Mouse (Mus musculus) intestine, postnatal 0 days (tissue): ENCODE data around the gene Mafg. TPM values are rescaled to one million over a fixed set of nuclear protein-coding genes. Genes with fewer than 3 reads are reported as not detected.

ENCODE experiments used
- ATAC-seq: fragments of 200-750 bp; cut with Nextera tagmentation; 2 replicates; pipeline ENCODE4 v1.8.0; 2017; ENCODE audit warnings: mild to moderate bottlenecking, moderate TSS enrichment, moderate library complexity
- H3K27ac ChIP-seq: fragments of 300-500 bp; sonication (generic); 2 replicates; pipeline ENCODE4 v1.5.1; 2014; ENCODE audit warnings: mild to moderate bottlenecking, low read depth, low read length, moderate library complexity
- H3K27me3 ChIP-seq: fragments of 300-500 bp; sonication (generic); replicated peaks from 2 replicates; pipeline ENCODE4 v1.6.1; 2014; ENCODE audit warnings: low read length, mixed read lengths; ENCODE audit not compliant: control insufficient read depth, insufficient read depth
- H3K36me3 ChIP-seq: fragments of 300-500 bp; sonication (generic); 2 replicates; pipeline ENCODE4 v1.6.1; 2014; ENCODE audit warnings: mild to moderate bottlenecking, moderate library complexity; ENCODE audit not compliant: control insufficient read depth, insufficient read depth
- H3K4me1 ChIP-seq: fragments of 300-500 bp; sonication (generic); replicated peaks from 2 replicates; pipeline ENCODE4 v1.6.1; 2014; ENCODE audit warnings: antibody characterized with exemption, low read length, mixed read lengths; ENCODE audit not compliant: control insufficient read depth, insufficient read depth
- H3K4me2 ChIP-seq: fragments of 300-500 bp; sonication (generic); replicated peaks from 2 replicates; pipeline ENCODE4 v1.6.1; 2014; ENCODE audit warnings: low read depth, mild to moderate bottlenecking, moderate library complexity
- H3K4me3 ChIP-seq: fragments of 300-500 bp; sonication (generic); 2 replicates; pipeline ENCODE4 v1.5.1; 2014; ENCODE audit warnings: low read depth, low read length
- H3K9ac ChIP-seq: fragments of 300-500 bp; sonication (generic); 2 replicates; pipeline ENCODE4 v1.6.1; 2014; ENCODE audit warnings: mild to moderate bottlenecking, low read depth, low read length
- H3K9me3 ChIP-seq: fragments of 300-500 bp; sonication (generic); 2 replicates; pipeline ENCODE4 v1.6.1; 2016; ENCODE audit warnings: mixed run types; ENCODE audit not compliant: control insufficient read depth
- CTCF ChIP-seq: sonication (generic); IDR thresholded peaks from 2 replicates; pipeline ENCODE4 v1.5.1; 2016; ENCODE audit warnings: low read depth, mild to moderate bottlenecking, control low read depth, antibody characterized with exemption, moderate library complexity
- WGBS: fragments of 180-500 bp; shearing (Covaris S2); extraction: QIAGEN DNeasy Blood & Tissue Kit; methylation state at CpG from one replicate; pipeline ENCODE4 v1.1.7; 2014; 5-methylcytosine and 5-hydroxymethylcytosine counted together
- polyA plus RNA-seq: library from polyadenylated mRNA; unstranded; fragments of >200 nt; fragmentation: Nextera tagmentation; extraction: Ambion mirVana; gene quantifications from 2 replicates; pipeline ENCODE4 v1.2.1, GENCODE M21; 2015

Gene Mafg
- polyA plus RNA-seq, 1 experiment from 2014 or later, result 40.2 TPM

- peak within 1 kb of the TSS; percentile 87 for H3K27ac ChIP-seq
- H3K9ac ChIP-seq, result peak within 1 kb of the TSS; percentile 75
- peak within 1 kb of the TSS; percentile 80 for H3K4me2 ChIP-seq
- H3K27me3 ChIP-seq, result no peaks in the 10 kb centered on the region
- H3K4me1 ChIP-seq, result peaks cover 8% of the 10 kb centered on the region; the same call in 1 of the 2 replicates
- H3K36me3 ChIP-seq, result peaks cover 9% of the 10 kb centered on the region; the same call in 1 of the 2 replicates
- peak within 1 kb of the TSS; percentile 67 for H3K4me3 ChIP-seq
- no peaks in the 10 kb centered on the region for H3K9me3 ChIP-seq
- peak; percentile 95 for ATAC-seq
- TF ChIP-seq CTCF, result no peak
- under 1% methylated on average over 80 of the region's 83 CpGs for WGBS
Measured at GRCm38 (mm10) chr11:120672687-120673593, 39.5 kb upstream of the Mafg start, which contains the start of gene Aspscr1. Gene Aspscr1 (plus strand): TSS chr11:120672973.

DNA sequence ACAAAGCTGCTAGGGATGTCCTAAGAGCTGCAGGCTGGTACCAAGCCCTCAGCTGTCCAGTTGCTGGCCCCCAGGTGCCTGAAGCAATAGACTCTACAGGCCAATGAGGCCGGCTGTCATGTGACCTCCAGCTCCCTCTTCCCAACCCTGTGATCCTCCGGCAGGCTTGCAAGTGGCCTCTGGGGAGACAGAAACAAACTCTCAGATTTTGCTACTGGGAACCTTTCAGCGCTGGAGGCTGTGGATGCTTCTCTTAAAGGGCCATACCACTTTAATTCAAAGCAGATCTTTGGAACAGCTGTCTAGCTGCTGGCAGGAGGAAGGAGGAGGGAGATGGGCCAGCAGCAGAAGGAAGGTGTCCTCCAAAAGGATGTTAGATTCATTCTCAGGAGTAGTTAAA is 33.2 kb upstream of the Mafg start:
- Histone ChIP-seq H3K36me3 (no peaks in the 10 kb centered on the region), H3K4me1 (no peaks in the 10 kb centered on the region), H3K27ac (no peak overlapping the region), H3K9me3 (no peaks in the 10 kb centered on the region), H3K4me3 (no peak overlapping the region), H3K27me3 (peaks cover 21% of the 10 kb centered on the region), H3K4me2 (no peak overlapping the region), H3K9ac (no peak overlapping the region)
- ATAC-seq, result no peak
- WGBS, result 16% methylated on average over 3 of the region's 3 CpGs
- no peak for TF ChIP-seq CTCF

GRCm38 (mm10) chr11:120665406-120665805 is 32.0 kb upstream of the Mafg start:
- Histone ChIP-seq H3K4me3 (no peak overlapping the region), H3K9me3 (no peaks in the 10 kb centered on the region), H3K27me3 (peaks cover 33% of the 10 kb centered on the region), H3K36me3 (no peaks in the 10 kb centered on the region), H3K4me2 (no peak overlapping the region), H3K4me1 (peaks cover 2% of the 10 kb centered on the region), H3K27ac (no peak overlapping the region), H3K9ac (no peak overlapping the region)
- no peak for TF ChIP-seq CTCF
- ATAC-seq, result no peak
- 71% methylated on average over 3 of the region's 3 CpGs for WGBS

DNA sequence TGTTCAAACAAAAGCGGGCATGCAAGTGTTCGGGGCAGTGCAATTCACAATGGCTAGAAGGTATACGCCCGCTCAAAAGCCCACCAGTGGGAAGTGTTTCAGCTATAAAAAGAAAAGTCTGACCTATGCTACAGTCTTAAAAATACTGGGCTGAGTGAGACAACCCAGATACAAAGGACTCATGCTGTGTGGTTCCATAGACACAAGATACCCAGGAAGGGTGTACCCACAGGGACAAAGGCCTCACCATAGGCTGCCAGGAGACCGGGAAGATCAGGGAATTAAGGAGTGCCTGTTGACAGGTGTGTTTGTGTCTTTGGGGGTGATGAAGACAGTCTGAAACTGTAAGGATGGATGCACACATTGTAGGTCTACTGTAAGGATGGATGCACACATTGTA is 30.3 kb upstream of the Mafg start:
- H3K9me3 ChIP-seq, result no peaks in the 10 kb centered on the region
- H3K27ac ChIP-seq, result no peak overlapping the region
- TF ChIP-seq CTCF, result no peak
- no peak overlapping the region for H3K9ac ChIP-seq
- H3K27me3 ChIP-seq, result peaks cover 50% of the 10 kb centered on the region
- ATAC-seq, result no peak
- H3K4me3 ChIP-seq, result no peak overlapping the region
- WGBS, result 64% methylated on average over 5 of the region's 5 CpGs
- H3K36me3 ChIP-seq, result no peaks in the 10 kb centered on the region
- peaks cover 8% of the 10 kb centered on the region for H3K4me1 ChIP-seq
- no peak overlapping the region for H3K4me2 ChIP-seq

DNA sequence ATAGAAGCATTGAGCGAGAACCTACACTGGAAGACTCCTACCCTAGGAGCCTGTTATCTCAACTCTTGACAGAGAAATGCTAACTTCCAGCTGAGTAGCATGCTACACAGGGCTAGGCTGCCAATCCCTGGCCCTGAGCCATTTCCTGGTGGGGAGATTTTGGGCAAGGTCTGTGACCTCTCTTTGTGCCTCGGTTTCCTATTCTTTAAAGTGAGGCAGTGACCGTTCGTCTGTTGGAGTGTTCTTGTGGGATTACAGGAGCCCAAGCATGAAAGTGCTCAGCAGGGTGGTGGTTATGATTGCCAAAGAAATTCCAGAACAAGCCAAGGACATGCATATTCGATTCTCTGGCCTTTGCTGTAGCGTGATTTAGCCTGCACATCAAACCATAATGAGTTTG is 29.4 kb upstream of the Mafg start:
- H3K27ac ChIP-seq, result no peak overlapping the region
- TF ChIP-seq CTCF, result no peak
- H3K27me3 ChIP-seq, result peaks cover 59% of the 10 kb centered on the region
- no peak for ATAC-seq
- H3K9ac ChIP-seq, result no peak overlapping the region
- no peaks in the 10 kb centered on the region for H3K36me3 ChIP-seq
- H3K9me3 ChIP-seq, result no peaks in the 10 kb centered on the region
- no peak overlapping the region for H3K4me3 ChIP-seq
- WGBS, result 78% methylated on average over 6 of the region's 6 CpGs
- peaks cover 8% of the 10 kb centered on the region for H3K4me1 ChIP-seq
- H3K4me2 ChIP-seq, result no peak overlapping the region

DNA sequence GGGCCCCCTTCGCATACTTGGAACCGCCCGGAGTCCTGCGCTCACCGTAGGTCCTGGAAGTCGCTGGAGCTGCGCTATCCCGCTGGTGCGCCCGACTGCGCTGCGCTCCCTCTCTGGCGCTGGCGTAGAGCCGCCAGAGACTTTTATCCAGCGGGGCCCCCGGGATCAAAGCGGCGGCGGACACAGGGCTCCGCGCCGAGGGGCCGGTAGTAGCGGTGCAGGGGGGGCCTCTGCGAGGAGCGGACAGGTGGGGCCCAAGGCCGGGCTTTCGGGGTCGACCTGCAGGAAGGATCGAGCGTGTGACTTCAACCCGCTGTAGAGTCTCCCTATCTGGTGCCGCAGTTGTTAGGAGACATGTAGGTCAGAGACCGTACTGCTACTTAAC is 27.7 kb upstream of the Mafg start, which contains the start of gene Notum:
Notum (minus strand) TSS at position 100 of the 385 bp plus-strand sequence.
- ATAC-seq, result no peak
- WGBS, result under 1% methylated on average over 35 of the region's 35 CpGs

More for the DNA sequence above, 27.7 kb upstream of the Mafg start, which contains the start of gene Notum:
- Histone ChIP-seq H3K4me2 (peak within 1 kb of the TSS; percentile 81), H3K36me3 (no peaks in the 10 kb centered on the region), H3K4me3 (peak within 1 kb of the TSS; percentile 42), H3K4me1 (peaks cover 8% of the 10 kb centered on the region), H3K27me3 (peaks cover 73% of the 10 kb centered on the region), H3K9me3 (no peaks in the 10 kb centered on the region), H3K9ac (peak within 1 kb of the TSS; percentile 31; the same call in 1 of the 2 replicates), H3K27ac (no peak within 1 kb of the TSS)
- TF ChIP-seq CTCF, result no peak
